In genomic region chr2:153446017-153446408, GRCm38 (mm10) we compare ENCODE assay signal across 8 mouse cellular contexts. TPM values are rescaled to one million over a fixed set of nuclear protein-coding genes. Genes with fewer than 3 reads are reported as not detected.
A peak's percentile ranks its signal among the peaks of the same experiment; 100 is the strongest.
DNase-seq lines count a peak whose midpoint lies in the region; ATAC-seq and TF ChIP-seq lines count a peak whose summit lies in the region.

No protein-coding gene starts in this region.

- H3K79me2 ChIP-seq in CH12.LX (replicated peaks; ENCODE audit: control insufficient read depth, extremely low read depth, insufficient read depth, poor library complexity, severe bottlenecking): no peaks in the 10 kb centered on the region

- no peak overlapping the region for H3K27ac ChIP-seq in CH12.LX (ENCODE audit: insufficient read depth, low read depth)
- H3K27ac ChIP-seq in heart, embryonic 12.5 days (ENCODE audit: poor library complexity, severe bottlenecking): peak overlapping the region; percentile 87
- peak overlapping the region; percentile 90 for H3K27ac ChIP-seq in kidney, embryonic 16.5 days (ENCODE audit: low read length)
- H3K27ac ChIP-seq in neural tube, embryonic 13.5 days (replicated peaks): peak overlapping the region; percentile 97

- peak overlapping the region; percentile 10; the same call in 1 of the 2 replicates for H3K9ac ChIP-seq in CH12.LX (ENCODE audit: insufficient read depth, low read depth)
- peak overlapping the region; percentile 90 for H3K9ac ChIP-seq in heart, embryonic 12.5 days
- peak overlapping the region; percentile 92 for H3K9ac ChIP-seq in kidney, embryonic 16.5 days (replicated peaks; ENCODE audit: low read length)
- peak overlapping the region; percentile 90 for H3K9ac ChIP-seq in neural tube, embryonic 13.5 days

- no peak for ATAC-seq in heart, embryonic 12.5 days (ENCODE audit: insufficient number of reproducible peaks, low FRiP score)
- no peak for ATAC-seq in kidney, embryonic 16.5 days (ENCODE audit: low FRiP score, low TSS enrichment)
- no peak for ATAC-seq in neural tube, embryonic 13.5 days (ENCODE audit: low read depth)

- in situ Hi-C loops in CH12.LX (cut with MboI; ENCODE audit: low pct_ligation_motif_present, low pct_unique_long_range_greater_than_20kb, low sequenced_read_pairs): no loop called here

- TF ChIP-seq EP300 in CH12.LX (IDR thresholded peaks at IDR 0.05; ENCODE audit: low read length): no peak

- H3K36me3 ChIP-seq in CH12.LX (replicated peaks in 1 of 2; ENCODE audit: control insufficient read depth in 1 of 2, insufficient read depth in 1 of 2, low read length in 1 of 2): no peaks in the 10 kb centered on the region
- no peaks in the 10 kb centered on the region for H3K36me3 ChIP-seq in heart, embryonic 12.5 days
- no peaks in the 10 kb centered on the region for H3K36me3 ChIP-seq in kidney, embryonic 16.5 days (ENCODE audit: insufficient read depth, low read length)
- H3K36me3 ChIP-seq in neural tube, embryonic 13.5 days: no peaks in the 10 kb centered on the region

- peak; percentile 69 for TF ChIP-seq RAD21 in CH12.LX (IDR thresholded peaks at IDR 0.05; ENCODE audit: low read depth, low read length)

- H3K27me3 ChIP-seq in CH12.LX (replicated peaks): peaks cover 11% of the 10 kb centered on the region
- no peaks in the 10 kb centered on the region for H3K27me3 ChIP-seq in heart, embryonic 12.5 days (replicated peaks)
- no peaks in the 10 kb centered on the region for H3K27me3 ChIP-seq in kidney, embryonic 16.5 days (ENCODE audit: insufficient read depth, low read length)
- no peaks in the 10 kb centered on the region for H3K27me3 ChIP-seq in neural tube, embryonic 13.5 days

- peaks cover 2 to 7% of the 10 kb centered on the region in 2 experiments; a peak in 2 of 4 replicates for H3K4me1 ChIP-seq in CH12.LX (ENCODE audit: control insufficient read depth in 1 of 2, insufficient read depth in 2 of 2)
- H3K4me1 ChIP-seq in heart, embryonic 12.5 days (replicated peaks): peaks cover 40% of the 10 kb centered on the region
- H3K4me1 ChIP-seq in kidney, embryonic 16.5 days (ENCODE audit: insufficient read depth, low read length): peaks cover 34% of the 10 kb centered on the region
- peaks cover 35% of the 10 kb centered on the region for H3K4me1 ChIP-seq in neural tube, embryonic 13.5 days (replicated peaks)

- peak overlapping the region; percentile 92 for H3K4me2 ChIP-seq in CH12.LX (ENCODE audit: insufficient read depth, low read depth, poor library complexity, severe bottlenecking)
- peak overlapping the region; percentile 98 for H3K4me2 ChIP-seq in heart, embryonic 12.5 days
- peak overlapping the region; percentile 99 for H3K4me2 ChIP-seq in kidney, embryonic 16.5 days (replicated peaks; ENCODE audit: low read depth, low read length)
- peak overlapping the region; percentile 85 for H3K4me2 ChIP-seq in neural tube, embryonic 13.5 days

- no peaks in the 10 kb centered on the region for H3K9me3 ChIP-seq in CH12.LX (replicated peaks; ENCODE audit: low read length)
- no peaks in the 10 kb centered on the region for H3K9me3 ChIP-seq in heart, embryonic 12.5 days (replicated peaks)
- H3K9me3 ChIP-seq in kidney, embryonic 16.5 days (ENCODE audit: low read length): no peaks in the 10 kb centered on the region
- H3K9me3 ChIP-seq in neural tube, embryonic 13.5 days: no peaks in the 10 kb centered on the region

- no peak overlapping the region for H3K4me3 ChIP-seq in CH12.LX (replicated peaks in 1 of 3; ENCODE audit: low read depth in 2 of 3, low read length in 2 of 3, poor library complexity in 1 of 3)
- H3K4me3 ChIP-seq in heart, embryonic 12.5 days: peak overlapping the region; percentile 71
- peak overlapping the region; percentile 94 for H3K4me3 ChIP-seq in kidney, embryonic 16.5 days (ENCODE audit: low read length)
- H3K4me3 ChIP-seq in neural tube, embryonic 13.5 days: peak overlapping the region; percentile 67

- no peak for TF ChIP-seq POLR2A in CH12.LX (IDR thresholded peaks at IDR 0.05; ENCODE audit: low read depth, low read length)

- dilution Hi-C loops in CH12.LX (cut with MboI; ENCODE audit: extremely low pct_ligation_motif_present, extremely low pct_unique_long_range_greater_than_20kb, low sequenced_read_pairs): no loop called here

- TF ChIP-seq CTCF in CH12.LX (conservative IDR thresholded peaks at IDR 0.05 in 1 of 2, IDR thresholded peaks at IDR 0.05 in 1 of 2; ENCODE audit: low read depth in 2 of 2, low read length in 2 of 2): peak; percentile 65 to 73; a peak in 3 of 4 replicates

- DNase-seq in 3T3-L1 (ENCODE audit: low read depth, low spot score) (peak; percentile 87), CH12.LX (ENCODE audit: extremely low read depth) (peak; percentile 57)
- DNase-seq in cerebellum, postnatal 36 days: peak; percentile 31 to 64
- peak; percentile 30 to 59 for DNase-seq in lung, adult 18-20 months
- no peak for DNase-seq in gastrocnemius, adult 8-10 months (ENCODE audit: low spot score in 2 of 2)

- under 1% methylated on average over 8 of the region's 8 CpGs for WGBS in heart, embryonic 12.5 days
- WGBS in kidney, embryonic 16.5 days: under 1% methylated on average over 8 of the region's 8 CpGs
- WGBS in neural tube, embryonic 13.5 days: under 1% methylated on average over 8 of the region's 8 CpGs

TF ChIP-seq in CH12.LX, 34 proteins besides CTCF, POLR2A, EP300 and RAD21:
- TF ChIP-seq MAZ (IDR thresholded peaks at IDR 0.05; ENCODE audit: low read depth, low read length): 0 out of 2 replicates have a peak, but pooled peaks have one; percentile 49
- TF ChIP-seq SMC3 (IDR thresholded peaks at IDR 0.05; ENCODE audit: low read depth, low read length): peak; percentile 50
- no peak for TF ChIP-seq TCF12 (IDR thresholded peaks at IDR 0.05; ENCODE audit: low read depth, low read length)
TF ChIP-seq in CH12.LX: peak in this region for 2.

RNA-seq across cellular contexts. Expression of gene 4930404H24Rik, which starts 46.6 kb away (rescaled TPM):
- total RNA-seq in CH12.LX (2012; rRNA removed) (not detected in 2 replicates), CH12.LX (2014; rRNA removed) (not detected in 2 replicates)
- polyA plus RNA-seq in CH12.LX (2012; ENCODE audit: insufficient read length, low read depth): not detected in 2 replicates
- not detected in 2 replicates for polyA plus RNA-seq in heart, embryonic 12.5 days (2016; fragmentation: Nextera tagmentation; extraction: Ambion mirVana)
- not detected in 2 replicates for polyA plus RNA-seq in kidney, embryonic 16.5 days (2015; fragmentation: Nextera tagmentation; extraction: Ambion mirVana)
- not detected in 2 replicates for polyA plus RNA-seq in neural tube, embryonic 13.5 days (2015; fragmentation: Nextera tagmentation; extraction: Ambion mirVana)
- not detected for total RNA-seq in gastrocnemius, adult 8-10 months (2022)

Comparison
In these comparisons a context has a peak if more than half of its experiments do, and no peak if none do; other contexts are left out.
1. DNase-seq: peak in 3T3-L1 (single experiment), CH12.LX (single experiment), cerebellum, postnatal 36 days (2 of 2) and lung, adult 18-20 months (2 of 2); none in gastrocnemius, adult 8-10 months (0 of 2).
2. H3K4me3 ChIP-seq: peak in heart, embryonic 12.5 days (single experiment), kidney, embryonic 16.5 days (single experiment) and neural tube, embryonic 13.5 days (single experiment); none in CH12.LX (0 of 3).
3. H3K9ac ChIP-seq: peak in every context shown above with its lines; median percentile 92 in kidney, embryonic 16.5 days; 90 in heart, embryonic 12.5 days; 90 in neural tube, embryonic 13.5 days; 10 in CH12.LX.
4. Peak in every context shown above with its lines, with median percentiles within 50 percentile points of each other: H3K4me2 ChIP-seq.